Mouse (Mus musculus) liver, embryonic 16.5 days (tissue): ENCODE results near the gene Nlgn1. TPM values are rescaled to one million over a fixed set of nuclear protein-coding genes. Genes with fewer than 3 reads are reported as not detected.

Source experiments
- ATAC-seq: fragments of 200-750 bp; cut with Nextera tagmentation; 2 replicates; pipeline ENCODE4 v1.8.0; 2017; ENCODE audit warnings: low read depth, mild to moderate bottlenecking, moderate number of reproducible peaks, moderate library complexity
- H3K27ac ChIP-seq: fragments of 300-500 bp; sonication (generic); 2 replicates; pipeline ENCODE4 v1.5.1; 2014; ENCODE audit warnings: mild to moderate bottlenecking, low read length
- H3K27me3 ChIP-seq: fragments of 300-500 bp; sonication (generic); 2 replicates; pipeline ENCODE4 v1.6.1; 2014; ENCODE audit warnings: low read depth, low read length, mixed read lengths; ENCODE audit not compliant: control insufficient read depth, insufficient read depth
- H3K36me3 ChIP-seq: fragments of 300-500 bp; sonication (generic); 2 replicates; pipeline ENCODE4 v1.6.1; 2014; ENCODE audit warnings: mild to moderate bottlenecking; ENCODE audit not compliant: control insufficient read depth, insufficient read depth
- H3K4me1 ChIP-seq: fragments of 300-500 bp; sonication (generic); 2 replicates; pipeline ENCODE4 v1.6.1; 2014; ENCODE audit warnings: low read depth, low read length, mixed read lengths; ENCODE audit not compliant: control insufficient read depth
- H3K4me2 ChIP-seq: fragments of 300-500 bp; sonication (generic); 2 replicates; pipeline ENCODE4 v1.6.1; 2014; ENCODE audit warnings: low read depth, low read length, mixed read lengths
- H3K4me3 ChIP-seq: fragments of 300-500 bp; sonication (generic); 2 replicates; pipeline ENCODE4 v1.5.1; 2014; ENCODE audit warnings: low read depth, mild to moderate bottlenecking, low read length
- H3K9ac ChIP-seq: fragments of 300-500 bp; sonication (generic); 2 replicates; pipeline ENCODE4 v1.6.1; 2014; ENCODE audit warnings: low read depth, low read length
- H3K9me3 ChIP-seq: fragments of 300-500 bp; sonication (generic); replicated peaks from 2 replicates; pipeline ENCODE4 v1.6.1; 2016; ENCODE audit warnings: low read length; ENCODE audit not compliant: control insufficient read depth
- WGBS: fragments of 180-500 bp; shearing (Covaris S2); extraction: QIAGEN DNeasy Blood & Tissue Kit; methylation state at CpG from one replicate; pipeline ENCODE4 v1.1.7; 2014; ENCODE audit not compliant: insufficient replicate concordance; 5-methylcytosine and 5-hydroxymethylcytosine counted together
- polyA plus RNA-seq: library from polyadenylated mRNA; unstranded; fragments of >200 nt; fragmentation: Nextera tagmentation; extraction: Ambion mirVana; gene quantifications from 2 replicates; pipeline ENCODE4 v1.2.1, GENCODE M21; 2015

The Nlgn1 gene
- polyA plus RNA-seq, 1 experiment from 2014 or later: not detected

DNA sequence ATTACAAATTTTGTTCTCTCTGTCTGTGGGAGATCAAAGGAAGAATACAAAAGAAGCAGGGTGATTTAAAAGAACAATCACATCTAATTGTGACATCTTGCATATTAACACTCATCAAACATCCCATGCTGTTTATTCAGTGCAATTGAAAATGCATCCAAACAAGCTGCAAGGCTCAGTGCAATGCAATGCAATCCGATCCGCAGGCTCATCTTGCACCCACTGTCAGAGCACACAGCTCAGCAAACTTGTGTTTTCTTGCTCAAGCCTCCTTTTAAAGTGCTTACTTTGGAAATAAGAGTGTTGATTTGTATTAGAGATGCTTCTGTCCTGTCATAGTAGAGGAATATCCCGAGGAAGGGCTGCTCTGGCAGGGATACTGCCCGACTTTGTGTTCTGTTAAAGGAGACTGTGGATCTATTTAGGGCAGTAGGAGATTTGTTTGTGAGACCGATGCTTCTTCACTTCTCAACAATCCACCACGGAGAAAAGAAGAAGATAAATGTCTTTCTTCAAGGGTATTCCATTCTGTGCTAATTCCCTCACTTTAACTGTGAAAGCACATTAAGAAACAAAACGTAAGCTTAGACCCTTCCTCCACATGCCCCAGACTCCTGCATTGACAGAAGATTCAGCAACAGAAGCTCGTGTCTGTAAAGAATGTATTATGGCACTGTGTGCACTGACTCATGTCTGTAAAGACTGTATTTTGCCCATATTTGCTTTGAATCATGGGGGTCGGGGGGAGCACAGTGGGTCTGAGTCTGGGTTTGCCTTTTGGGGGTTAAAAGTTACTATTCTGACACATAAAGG lies 197.2 kb downstream of the Nlgn1 start:
- no peak for ATAC-seq
- H3K9ac ChIP-seq: no peak overlapping the region
- WGBS: 35% methylated on average over 9 of the region's 9 CpGs
- no peaks in the 10 kb centered on the region for H3K4me1 ChIP-seq
- no peaks in the 10 kb centered on the region for H3K36me3 ChIP-seq
- no peak overlapping the region for H3K4me2 ChIP-seq
- H3K9me3 ChIP-seq: no peaks in the 10 kb centered on the region
- no peak overlapping the region for H3K27ac ChIP-seq
- no peak overlapping the region for H3K4me3 ChIP-seq
- H3K27me3 ChIP-seq: no peaks in the 10 kb centered on the region

DNA sequence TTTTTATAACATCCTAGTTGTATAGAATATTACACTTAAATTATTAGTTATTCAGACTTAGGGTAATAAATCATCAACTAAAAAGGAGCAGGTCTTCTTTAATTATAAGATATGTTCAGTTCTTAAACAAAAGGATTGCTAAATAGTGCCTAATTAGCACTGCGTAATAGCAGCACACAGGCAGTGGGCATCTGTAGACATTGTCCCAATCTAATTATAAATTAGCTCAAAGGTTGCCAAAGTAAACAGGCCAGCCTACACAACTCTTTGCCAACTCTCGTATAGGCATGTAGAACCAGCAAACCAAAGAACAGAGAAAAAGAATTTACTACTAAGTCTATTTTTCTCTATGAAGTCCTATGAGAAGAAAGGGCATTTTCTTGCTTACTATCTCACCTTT lies 201.3 kb downstream of the Nlgn1 start:
- no peak overlapping the region for H3K4me2 ChIP-seq
- WGBS: 56% methylated on average over 2 of the region's 2 CpGs
- no peak overlapping the region for H3K9ac ChIP-seq
- no peaks in the 10 kb centered on the region for H3K36me3 ChIP-seq
- H3K9me3 ChIP-seq: no peaks in the 10 kb centered on the region
- no peaks in the 10 kb centered on the region for H3K27me3 ChIP-seq
- no peak overlapping the region for H3K4me3 ChIP-seq
- no peak overlapping the region for H3K27ac ChIP-seq
- ATAC-seq: no peak
- H3K4me1 ChIP-seq: no peaks in the 10 kb centered on the region

DNA sequence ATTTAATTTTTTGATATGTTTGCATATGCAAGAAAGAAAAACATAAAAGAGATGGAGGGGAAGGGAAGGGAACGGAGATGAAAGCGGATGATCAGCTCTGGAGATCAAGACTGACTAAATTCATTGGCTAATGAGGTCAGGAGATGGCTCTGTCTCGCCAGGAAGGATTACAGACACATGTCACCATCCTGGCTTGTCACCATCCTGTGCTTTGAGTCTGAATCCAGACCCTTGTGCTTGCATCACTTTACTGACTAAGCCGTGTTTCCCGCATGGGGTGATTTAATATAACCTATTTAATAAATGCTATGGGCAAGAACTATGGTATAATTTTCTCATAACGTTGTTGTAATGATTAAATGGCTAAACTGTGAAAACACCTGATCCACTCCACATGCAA lies 202.8 kb downstream of the Nlgn1 start:
- WGBS: 55% methylated on average over 6 of the region's 6 CpGs
- H3K9ac ChIP-seq: no peak overlapping the region
- ATAC-seq: no peak
- H3K4me3 ChIP-seq: no peak overlapping the region
- no peak overlapping the region for H3K4me2 ChIP-seq
- no peak overlapping the region for H3K27ac ChIP-seq
- H3K36me3 ChIP-seq: no peaks in the 10 kb centered on the region
- no peaks in the 10 kb centered on the region for H3K9me3 ChIP-seq
- H3K4me1 ChIP-seq: no peaks in the 10 kb centered on the region
- H3K27me3 ChIP-seq: no peaks in the 10 kb centered on the region

DNA sequence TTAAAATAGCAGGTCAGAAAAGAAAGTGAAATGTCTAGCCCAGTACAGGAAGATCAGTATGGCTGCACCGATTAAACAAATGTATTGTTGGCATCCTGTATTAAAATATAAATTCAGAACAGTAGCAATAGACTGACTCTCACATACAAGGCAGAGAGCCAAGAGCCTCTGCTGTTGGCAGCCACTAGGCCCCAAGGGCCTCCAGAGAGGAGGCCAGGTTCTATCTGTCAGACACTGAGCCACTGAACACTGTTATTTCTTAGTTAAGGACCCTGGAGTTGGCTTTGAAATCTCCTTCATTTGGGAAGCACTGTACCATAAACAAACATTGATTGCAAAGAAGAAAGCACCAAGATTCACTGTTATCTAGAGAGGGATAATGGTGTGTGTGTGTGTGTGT lies 215.2 kb downstream of the Nlgn1 start:
- WGBS: 59% methylated on average over 1 of the region's 1 CpGs
- Histone ChIP-seq H3K27me3 (no peaks in the 10 kb centered on the region), H3K27ac (no peak overlapping the region), H3K9me3 (no peaks in the 10 kb centered on the region), H3K9ac (no peak overlapping the region), H3K4me3 (no peak overlapping the region), H3K36me3 (no peaks in the 10 kb centered on the region), H3K4me1 (no peaks in the 10 kb centered on the region), H3K4me2 (no peak overlapping the region)
- ATAC-seq: no peak

DNA sequence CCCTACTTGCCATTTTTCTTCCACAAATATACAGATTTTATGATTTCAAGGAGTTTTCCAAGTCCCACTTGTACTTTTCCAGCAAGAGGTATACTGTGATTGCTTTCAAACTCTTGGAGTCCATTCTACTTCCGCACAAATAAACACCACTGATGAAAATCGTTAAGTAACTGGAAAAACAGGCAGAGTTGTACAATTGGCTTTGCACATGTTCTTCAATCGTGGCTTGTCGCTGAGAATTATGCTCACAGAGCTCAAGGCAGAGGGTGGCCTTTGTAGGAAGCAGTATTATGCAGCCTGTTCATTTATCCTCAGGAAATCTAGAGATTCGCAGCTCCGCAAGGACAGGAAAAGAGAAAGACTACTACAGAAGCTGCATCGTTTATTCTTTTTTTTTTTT lies 225.9 kb downstream of the Nlgn1 start:
- Histone ChIP-seq H3K9me3 (no peaks in the 10 kb centered on the region), H3K4me3 (no peak overlapping the region), H3K27ac (no peak overlapping the region), H3K4me2 (no peak overlapping the region), H3K36me3 (no peaks in the 10 kb centered on the region), H3K27me3 (no peaks in the 10 kb centered on the region), H3K9ac (no peak overlapping the region), H3K4me1 (no peaks in the 10 kb centered on the region)
- WGBS: 73% methylated on average over 7 of the region's 7 CpGs
- ATAC-seq: no peak

DNA sequence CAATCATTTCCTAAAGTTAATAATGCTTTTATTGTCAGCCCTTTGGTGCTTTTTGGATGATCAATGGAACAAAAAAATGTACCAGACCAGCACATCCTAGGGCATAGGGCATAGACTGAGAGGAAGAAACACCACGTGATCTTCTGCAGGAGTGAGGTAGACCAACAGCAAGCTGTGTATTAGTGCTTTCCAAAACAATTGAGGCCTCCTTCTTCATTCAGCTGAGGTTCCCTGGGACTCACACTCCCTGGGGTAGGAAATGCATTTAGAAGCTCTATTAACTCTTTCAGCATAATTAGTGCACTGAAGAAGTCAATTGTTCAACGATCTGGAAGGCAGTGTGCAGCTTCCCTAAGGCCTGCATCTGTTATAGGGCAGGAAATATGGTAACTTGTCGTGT lies 226.7 kb downstream of the Nlgn1 start:
- WGBS: 45% methylated on average over 3 of the region's 3 CpGs
- Histone ChIP-seq H3K4me1 (no peaks in the 10 kb centered on the region), H3K36me3 (no peaks in the 10 kb centered on the region), H3K27me3 (no peaks in the 10 kb centered on the region), H3K4me3 (no peak overlapping the region), H3K27ac (no peak overlapping the region), H3K9me3 (no peaks in the 10 kb centered on the region), H3K4me2 (no peak overlapping the region), H3K9ac (no peak overlapping the region)
- no peak for ATAC-seq

DNA sequence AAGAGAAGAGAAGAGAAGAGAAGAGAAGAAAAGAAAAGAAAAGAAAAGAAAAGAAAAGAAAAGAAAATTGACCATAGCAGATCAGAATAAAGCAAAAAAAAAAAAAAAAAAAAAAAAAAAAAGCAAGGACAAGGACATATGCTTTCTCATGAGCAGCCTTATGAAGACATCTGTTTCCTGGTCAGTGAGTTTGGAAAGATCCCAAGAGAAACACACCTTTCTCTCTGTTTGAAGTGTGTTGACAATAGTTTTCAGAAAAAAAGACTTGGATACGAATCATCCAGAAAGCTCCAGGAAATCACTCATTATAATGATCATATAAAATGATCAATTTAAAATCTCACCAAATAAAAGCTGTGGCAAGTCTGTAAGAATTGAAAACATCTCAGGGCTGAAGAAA lies 230.0 kb downstream of the Nlgn1 start:
- WGBS: 50% methylated on average over 1 of the region's 1 CpGs
- Histone ChIP-seq H3K4me1 (no peaks in the 10 kb centered on the region), H3K36me3 (no peaks in the 10 kb centered on the region), H3K4me2 (no peak overlapping the region), H3K9ac (no peak overlapping the region), H3K27ac (no peak overlapping the region), H3K27me3 (no peaks in the 10 kb centered on the region), H3K9me3 (no peaks in the 10 kb centered on the region), H3K4me3 (no peak overlapping the region)
- no peak for ATAC-seq

DNA sequence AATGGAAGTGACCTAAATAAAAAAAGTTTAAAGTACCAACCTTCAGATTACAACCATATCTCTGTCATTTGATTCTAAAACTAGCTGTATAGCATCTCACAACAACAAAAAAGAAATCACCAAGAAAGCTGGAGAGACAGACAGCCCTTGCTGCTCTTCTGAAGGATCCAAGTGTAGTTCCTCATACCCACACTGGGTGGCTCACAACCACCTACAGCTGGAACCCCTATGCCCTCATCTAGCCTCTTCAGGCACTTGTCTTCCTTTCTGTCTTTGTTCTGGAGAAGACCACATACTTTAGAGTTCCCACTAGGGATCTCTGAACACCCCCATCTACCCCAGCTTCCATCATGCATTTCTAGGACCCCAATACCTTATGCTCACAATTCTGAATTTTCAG lies 236.7 kb downstream of the Nlgn1 start:
- Histone ChIP-seq H3K9me3 (no peaks in the 10 kb centered on the region), H3K27me3 (no peaks in the 10 kb centered on the region), H3K4me3 (no peak overlapping the region), H3K4me1 (no peaks in the 10 kb centered on the region), H3K36me3 (no peaks in the 10 kb centered on the region), H3K4me2 (no peak overlapping the region), H3K9ac (no peak overlapping the region), H3K27ac (no peak overlapping the region)
- ATAC-seq: no peak

DNA sequence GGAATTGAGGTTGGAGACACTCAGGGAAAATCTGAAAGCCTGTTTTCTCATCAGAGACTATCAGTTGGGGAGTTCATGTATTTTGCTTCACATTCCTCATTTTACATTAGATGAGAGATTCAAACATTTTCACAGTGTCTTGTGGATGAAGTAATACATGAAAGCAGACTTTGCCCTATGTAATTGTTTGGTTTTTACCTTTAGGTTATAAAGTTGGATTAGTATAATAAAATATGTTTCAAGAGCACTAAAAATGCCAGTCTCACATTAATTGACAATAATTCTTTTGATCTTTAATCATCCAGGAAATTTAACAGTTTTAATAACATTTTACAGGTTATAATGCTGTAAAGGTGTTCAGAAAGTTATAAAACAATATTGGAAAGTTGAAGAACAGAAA lies 262.9 kb downstream of the Nlgn1 start:
- no peak for ATAC-seq
- Histone ChIP-seq H3K27me3 (no peaks in the 10 kb centered on the region), H3K36me3 (no peaks in the 10 kb centered on the region), H3K9ac (no peak overlapping the region), H3K27ac (no peak overlapping the region), H3K4me2 (no peak overlapping the region), H3K4me1 (no peaks in the 10 kb centered on the region), H3K4me3 (no peak overlapping the region), H3K9me3 (no peaks in the 10 kb centered on the region)
